Mouse (Mus musculus): Measurements from ENCODE around the gene Map7.

GRCm38 (mm10) chr10:20184326-20184725 lies 36.1 kb downstream of the Map7 start:
- TF ChIP-seq CTCF (IDR thresholded peaks at IDR 0.05; ENCODE audit: insufficient read depth, low read length) (no peak), POLR2A (IDR thresholded peaks at IDR 0.05; ENCODE audit: borderline replicate concordance, extremely low read depth, low read depth, low read length) (no peak)
